Mouse (Mus musculus): ENCODE measurements around the gene Prkar2a.

GRCm38 (mm10) chr9:108726116-108726515 is 37.0 kb downstream of the Prkar2a start:
- no peak for TF ChIP-seq CTCF (IDR thresholded peaks at IDR 0.05; ENCODE audit: low read depth)
- no peak for TF ChIP-seq EP300 (IDR thresholded peaks at IDR 0.05; ENCODE audit: low read depth)

Data from liver, postnatal 0 days (tissue).